Mouse (Mus musculus): ENCODE measurements around the gene Rchy1. TPM values are rescaled to one million over a fixed set of nuclear protein-coding genes. Genes with fewer than 3 reads are reported as not detected.
"Not testable (repeated sequence)": the region's sequence is repeated elsewhere in the genome, so short reads cannot be mapped to it uniquely, and the experiment has no call there.

The Rchy1 gene
- polyA plus RNA-seq, 1 experiment from 2014 or later, result 60.1 TPM

GRCm38 (mm10) chr5:91951404-91951803, 11.5 kb downstream of the Rchy1 start:
- H3K4me3 ChIP-seq, result no peak overlapping the region
- H3K27ac ChIP-seq, result no peak overlapping the region
- no peaks in the 10 kb centered on the region for H3K27me3 ChIP-seq (ENCODE audit: insufficient read depth, poor library complexity, severe bottlenecking)
- H3K9me3 ChIP-seq, result no peaks in the 10 kb centered on the region
- H3K36me3 ChIP-seq, result peaks cover 76% of the 10 kb centered on the region
- DNase-seq (ENCODE audit: low spot score), result no peak
- H3K4me1 ChIP-seq, result no peaks in the 10 kb centered on the region

GRCm38 (mm10) chr5:91949441-91949840, 13.4 kb downstream of the Rchy1 start:
- no peaks in the 10 kb centered on the region for H3K27me3 ChIP-seq (ENCODE audit: insufficient read depth, poor library complexity, severe bottlenecking)
- no peak for DNase-seq (ENCODE audit: low spot score)
- 94% methylated on average over 7 of the region's 7 CpGs for WGBS
- no peak overlapping the region for H3K27ac ChIP-seq
- H3K4me1 ChIP-seq, result no peaks in the 10 kb centered on the region
- H3K36me3 ChIP-seq, result peaks cover 76% of the 10 kb centered on the region
- H3K4me3 ChIP-seq, result no peak overlapping the region
- H3K9me3 ChIP-seq, result no peaks in the 10 kb centered on the region

- no peak overlapping the region for H3K4me3 ChIP-seq
- H3K36me3 ChIP-seq, result peaks cover 60% of the 10 kb centered on the region
- no peaks in the 10 kb centered on the region for H3K9me3 ChIP-seq
- H3K27me3 ChIP-seq (ENCODE audit: insufficient read depth, poor library complexity, severe bottlenecking), result no peaks in the 10 kb centered on the region
- no peak for DNase-seq (ENCODE audit: low spot score)
- no peak overlapping the region for H3K27ac ChIP-seq
- WGBS, result 96% methylated on average over 4 of the region's 4 CpGs
- no peaks in the 10 kb centered on the region for H3K4me1 ChIP-seq
Measured at GRCm38 (mm10) chr5:91947008-91947407, 15.9 kb downstream of the Rchy1 start.

- 76% methylated on average over 1 of the region's 1 CpGs for WGBS
- H3K4me3 ChIP-seq, result not testable (repeated sequence)
Measured at GRCm38 (mm10) chr5:91945609-91946008, 17.3 kb downstream of the Rchy1 start.

GRCm38 (mm10) chr5:91913231-91913630, 49.6 kb downstream of the Rchy1 start:
- Histone ChIP-seq H3K27me3 (ENCODE audit: insufficient read depth, poor library complexity, severe bottlenecking) (no peaks in the 10 kb centered on the region), H3K4me3 (no peak overlapping the region), H3K4me1 (no peaks in the 10 kb centered on the region), H3K27ac (no peak overlapping the region), H3K36me3 (no peaks in the 10 kb centered on the region), H3K9me3 (no peaks in the 10 kb centered on the region)
- 77% methylated on average over 2 of the region's 2 CpGs for WGBS
- DNase-seq (ENCODE audit: low spot score), result no peak

More at GRCm38 (mm10) chr5:91945609-91946008, 17.3 kb downstream of the Rchy1 start:
- not testable (repeated sequence) for H3K9me3 ChIP-seq; H3K4me1 ChIP-seq; DNase-seq (ENCODE audit: low spot score); H3K27me3 ChIP-seq (ENCODE audit: insufficient read depth, poor library complexity, severe bottlenecking); H3K27ac ChIP-seq
- peaks cover 47% of the 10 kb centered on the region for H3K36me3 ChIP-seq

- Histone ChIP-seq H3K4me3 (no peak overlapping the region), H3K9me3 (no peaks in the 10 kb centered on the region), H3K4me1 (no peaks in the 10 kb centered on the region), H3K27me3 (ENCODE audit: insufficient read depth, poor library complexity, severe bottlenecking) (no peaks in the 10 kb centered on the region), H3K27ac (no peak overlapping the region), H3K36me3 (no peaks in the 10 kb centered on the region)
- WGBS, result 82% methylated on average over 13 of the region's 13 CpGs
- no peak for DNase-seq (ENCODE audit: low spot score)
Measured at GRCm38 (mm10) chr5:91911384-91912106, 51.3 kb downstream of the Rchy1 start.

- no peak overlapping the region for H3K27ac ChIP-seq
- no peak for DNase-seq (ENCODE audit: low spot score)
- H3K36me3 ChIP-seq, result no peaks in the 10 kb centered on the region
- H3K27me3 ChIP-seq (ENCODE audit: insufficient read depth, poor library complexity, severe bottlenecking), result no peaks in the 10 kb centered on the region
- H3K4me3 ChIP-seq, result no peak overlapping the region
- H3K9me3 ChIP-seq, result no peaks in the 10 kb centered on the region
- H3K4me1 ChIP-seq, result no peaks in the 10 kb centered on the region
- 82% methylated on average over 4 of the region's 4 CpGs for WGBS
Measured at GRCm38 (mm10) chr5:91910616-91911015, 52.3 kb downstream of the Rchy1 start.

- Histone ChIP-seq H3K9me3 (no peaks in the 10 kb centered on the region), H3K27ac (no peak overlapping the region), H3K4me1 (no peaks in the 10 kb centered on the region), H3K4me3 (no peak overlapping the region), H3K27me3 (ENCODE audit: insufficient read depth, poor library complexity, severe bottlenecking) (no peaks in the 10 kb centered on the region), H3K36me3 (no peaks in the 10 kb centered on the region)
- 62% methylated on average over 10 of the region's 10 CpGs for WGBS
- no peak for DNase-seq (ENCODE audit: low spot score)
Measured at GRCm38 (mm10) chr5:91909010-91909620, 53.8 kb downstream of the Rchy1 start.

Other genes with a start within 250 kb of the Rchy1 start
- not detected in 2 replicates for gene Odaph, start 24.4 kb upstream of the Rchy1 start, polyA plus RNA-seq (2016; fragmentation: Nextera tagmentation; extraction: Ambion mirVana)
- gene Cdkl2, start 80.8 kb upstream of the Rchy1 start, polyA plus RNA-seq (2016; fragmentation: Nextera tagmentation; extraction: Ambion mirVana), result 0.68 and 0.99 TPM in 2 replicates
- gene G3bp2, start 120.7 kb upstream of the Rchy1 start, polyA plus RNA-seq (2016; fragmentation: Nextera tagmentation; extraction: Ambion mirVana), result 207 and 210 TPM in 2 replicates
- gene Uso1, start 174.9 kb upstream of the Rchy1 start, polyA plus RNA-seq (2016; fragmentation: Nextera tagmentation; extraction: Ambion mirVana), result 40.4 and 48.9 TPM in 2 replicates